Mouse (Mus musculus): ENCODE results near the gene Zfp36l2. TPM values are rescaled to one million over a fixed set of nuclear protein-coding genes. Genes with fewer than 3 reads are reported as not detected.
"Not testable (repeated sequence)": the region's sequence is repeated elsewhere in the genome, so short reads cannot be mapped to it uniquely, and the experiment has no call there.

Zfp36l2 gene
- 10 to 100 TPM; 30.4 to 54.7 (median 42.3) TPM for polyA plus RNA-seq (2017; shearing (Covaris generic))

- peak; percentile 54 for ATAC-seq
These were observed at the start of gene Zfp36l2 for GRCm38 (mm10) chr17:84187727-84188373. Gene Zfp36l2 (minus strand): TSS chr17:84187947.

- no peak for ATAC-seq
These were observed 49.2 kb upstream of the Zfp36l2 start for GRCm38 (mm10) chr17:84236781-84237557.

GRCm38 (mm10) chr17:84235399-84235928 is 47.7 kb upstream of the Zfp36l2 start:
- ATAC-seq = no peak

GRCm38 (mm10) chr17:84234785-84235184 is 47.0 kb upstream of the Zfp36l2 start:
- not testable (repeated sequence) for ATAC-seq

GRCm38 (mm10) chr17:84233758-84234157 is 46.0 kb upstream of the Zfp36l2 start:
- ATAC-seq = no peak

GRCm38 (mm10) chr17:84231361-84231760 is 43.6 kb upstream of the Zfp36l2 start:
- ATAC-seq = peak; percentile 92

GRCm38 (mm10) chr17:84228223-84228622 is 40.5 kb upstream of the Zfp36l2 start:
- no peak for ATAC-seq

- peak; percentile 4 for ATAC-seq
These were observed 38.9 kb upstream of the Zfp36l2 start for GRCm38 (mm10) chr17:84226681-84227080.

GRCm38 (mm10) chr17:84226231-84226630 is 38.5 kb upstream of the Zfp36l2 start:
- ATAC-seq = peak; percentile 52

GRCm38 (mm10) chr17:84224217-84224887 is 36.6 kb upstream of the Zfp36l2 start:
- no peak for ATAC-seq

- not testable (repeated sequence) for ATAC-seq
These were observed 31.1 kb upstream of the Zfp36l2 start for GRCm38 (mm10) chr17:84218841-84219240.

- no peak for ATAC-seq
These were observed 29.9 kb upstream of the Zfp36l2 start for GRCm38 (mm10) chr17:84217696-84218095.

- ATAC-seq = no peak
These were observed 27.7 kb upstream of the Zfp36l2 start for GRCm38 (mm10) chr17:84215264-84215960.

GRCm38 (mm10) chr17:84213464-84213863 is 25.7 kb upstream of the Zfp36l2 start:
- ATAC-seq = no peak

GRCm38 (mm10) chr17:84207611-84208010 is 19.9 kb upstream of the Zfp36l2 start:
- no peak for ATAC-seq

GRCm38 (mm10) chr17:84206239-84206638 is 18.5 kb upstream of the Zfp36l2 start:
- no peak for ATAC-seq

GRCm38 (mm10) chr17:84204962-84205361 is 17.2 kb upstream of the Zfp36l2 start:
- ATAC-seq = no peak

GRCm38 (mm10) chr17:84203340-84203739 is 15.6 kb upstream of the Zfp36l2 start:
- no peak for ATAC-seq

- no peak for ATAC-seq
These were observed 13.4 kb upstream of the Zfp36l2 start for GRCm38 (mm10) chr17:84201183-84201582.

GRCm38 (mm10) chr17:84197912-84198344 is 10.2 kb upstream of the Zfp36l2 start:
- no peak for ATAC-seq

GRCm38 (mm10) chr17:84196329-84196728 is 8.6 kb upstream of the Zfp36l2 start:
- ATAC-seq = no peak

GRCm38 (mm10) chr17:84195835-84196234 is 8.1 kb upstream of the Zfp36l2 start:
- ATAC-seq = no peak

All from inflammation-experienced regulatory T-cells, adult 6 months (primary cell).